Mouse (Mus musculus) midbrain, embryonic 15.5 days (tissue): ENCODE measurements around the gene Hoxa6. TPM values are rescaled to one million over a fixed set of nuclear protein-coding genes. Genes with fewer than 3 reads are reported as not detected.

Source experiments
- ATAC-seq: fragments of 200-750 bp; cut with Nextera tagmentation; replicated peaks from 2 replicates; pipeline ENCODE4 v1.8.0; 2017; ENCODE audit warnings: moderate TSS enrichment
- H3K27ac ChIP-seq: fragments of 300-500 bp; sonication (generic); 2 replicates; pipeline ENCODE4 v1.5.1; 2015; ENCODE audit warnings: mild to moderate bottlenecking, inconsistent platforms
- H3K27me3 ChIP-seq: fragments of 300-500 bp; sonication (generic); replicated peaks from 2 replicates; pipeline ENCODE4 v1.6.1; 2015; ENCODE audit warnings: inconsistent platforms
- H3K36me3 ChIP-seq: fragments of 300-500 bp; sonication (generic); replicated peaks from 2 replicates; pipeline ENCODE4 v1.6.1; 2015; ENCODE audit warnings: inconsistent platforms
- H3K4me1 ChIP-seq: fragments of 300-500 bp; sonication (generic); 2 replicates; pipeline ENCODE4 v1.6.1; 2015; ENCODE audit warnings: inconsistent platforms
- H3K4me2 ChIP-seq: fragments of 300-500 bp; sonication (generic); 2 replicates; pipeline ENCODE4 v1.6.1; 2015; ENCODE audit warnings: inconsistent platforms, mild to moderate bottlenecking, moderate library complexity
- H3K4me3 ChIP-seq: fragments of 300-500 bp; sonication (generic); 2 replicates; pipeline ENCODE4 v1.5.1; 2015; ENCODE audit warnings: mild to moderate bottlenecking, inconsistent platforms
- H3K9ac ChIP-seq: fragments of 300-500 bp; sonication (generic); 2 replicates; pipeline ENCODE4 v1.6.1; 2015; ENCODE audit warnings: mild to moderate bottlenecking, inconsistent platforms
- H3K9me3 ChIP-seq: fragments of 300-500 bp; sonication (generic); 2 replicates; pipeline ENCODE4 v1.6.1; 2016; ENCODE audit warnings: inconsistent platforms
- WGBS: fragments of 180-500 bp; shearing (Covaris S2); methylation state at CpG from one replicate; pipeline ENCODE4 v1.1.7; 2015; ENCODE audit warnings: mixed read lengths; 5-methylcytosine and 5-hydroxymethylcytosine counted together
- polyA plus RNA-seq: library from polyadenylated mRNA; unstranded; fragments of >200 nt; fragmentation: Nextera tagmentation; extraction: Ambion mirVana; gene quantifications from 2 replicates; pipeline ENCODE4 v1.2.1, GENCODE M21; 2015

Gene Hoxa6
- polyA plus RNA-seq, 1 experiment from 2014 or later, result not detected

GRCm38 (mm10) chr6:52171331-52171730 lies 37.2 kb downstream of the Hoxa6 start:
- Histone ChIP-seq H3K9me3 (no peaks in the 10 kb centered on the region), H3K4me3 (no peak overlapping the region), H3K4me1 (peaks cover 6% of the 10 kb centered on the region), H3K4me2 (no peak overlapping the region), H3K27me3 (peaks cover 87% of the 10 kb centered on the region), H3K9ac (no peak overlapping the region), H3K27ac (no peak overlapping the region), H3K36me3 (no peaks in the 10 kb centered on the region)
- WGBS, result 3% methylated on average over 4 of the region's 4 CpGs
- ATAC-seq, result no peak

GRCm38 (mm10) chr6:52170898-52171223 lies 37.7 kb downstream of the Hoxa6 start:
- Histone ChIP-seq H3K27me3 (peaks cover 88% of the 10 kb centered on the region), H3K27ac (no peak overlapping the region), H3K4me3 (no peak overlapping the region), H3K9ac (no peak overlapping the region), H3K4me1 (peaks cover 6% of the 10 kb centered on the region), H3K36me3 (no peaks in the 10 kb centered on the region), H3K4me2 (no peak overlapping the region), H3K9me3 (no peaks in the 10 kb centered on the region)
- no peak for ATAC-seq
- 5% methylated on average over 5 of the region's 5 CpGs for WGBS

DNA sequence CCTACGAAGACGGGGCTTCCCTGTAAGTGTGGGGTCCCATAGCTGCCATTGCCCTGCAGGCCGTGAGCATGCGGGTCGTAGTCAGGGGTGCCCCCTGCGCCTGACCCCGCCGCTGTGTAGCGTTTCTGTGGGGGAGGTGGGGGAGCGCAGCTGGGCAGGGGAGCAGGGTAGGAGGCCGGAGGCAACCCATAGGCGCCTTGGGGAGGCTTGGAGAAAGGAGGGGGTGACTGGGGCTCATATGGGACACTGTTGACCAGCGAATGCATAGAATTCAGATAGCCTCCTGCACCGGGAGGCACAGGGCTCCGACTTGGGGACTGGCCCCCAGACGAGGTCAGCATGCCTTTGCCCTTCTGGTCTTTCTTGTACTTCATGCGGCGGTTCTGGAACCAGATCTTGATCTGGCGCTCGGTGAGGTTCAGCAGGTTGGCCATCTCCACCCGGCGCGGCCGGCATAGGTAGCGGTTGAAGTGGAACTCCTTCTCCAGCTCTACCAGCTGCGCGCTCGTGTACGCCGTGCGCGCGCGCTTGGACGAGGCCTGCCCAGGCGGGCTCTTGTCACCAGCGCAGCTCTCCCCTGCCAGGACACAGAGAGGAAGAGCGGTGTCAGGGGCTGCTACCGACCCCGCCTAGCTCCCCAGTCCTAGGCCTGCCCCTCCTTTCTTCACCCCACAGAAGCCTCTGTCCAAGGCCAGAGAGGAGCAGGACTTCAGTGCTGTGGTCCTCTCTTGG lies 38.2 kb downstream of the Hoxa6 start:
- Histone ChIP-seq H3K4me1 (peaks cover 6% of the 10 kb centered on the region), H3K9me3 (no peaks in the 10 kb centered on the region), H3K36me3 (no peaks in the 10 kb centered on the region), H3K9ac (no peak overlapping the region), H3K27ac (no peak overlapping the region), H3K27me3 (peaks cover 91% of the 10 kb centered on the region), H3K4me2 (no peak overlapping the region), H3K4me3 (no peak overlapping the region)
- 1% methylated on average over 40 of the region's 40 CpGs for WGBS
- no peak for ATAC-seq

GRCm38 (mm10) chr6:52169499-52170165 lies 38.9 kb downstream of the Hoxa6 start:
- H3K4me1 ChIP-seq, result peaks cover 6% of the 10 kb centered on the region
- no peaks in the 10 kb centered on the region for H3K9me3 ChIP-seq
- 4% methylated on average over 16 of the region's 16 CpGs for WGBS
- H3K4me3 ChIP-seq, result no peak overlapping the region
- no peak overlapping the region for H3K27ac ChIP-seq
- ATAC-seq, result no peak
- peaks cover 89% of the 10 kb centered on the region for H3K27me3 ChIP-seq
- H3K36me3 ChIP-seq, result no peaks in the 10 kb centered on the region
- no peak overlapping the region for H3K4me2 ChIP-seq
- H3K9ac ChIP-seq, result no peak overlapping the region

- Histone ChIP-seq H3K4me2 (no peak overlapping the region), H3K27ac (no peak overlapping the region), H3K36me3 (no peaks in the 10 kb centered on the region), H3K4me3 (no peak overlapping the region), H3K27me3 (peaks cover 91% of the 10 kb centered on the region), H3K4me1 (peaks cover 6% of the 10 kb centered on the region), H3K9me3 (no peaks in the 10 kb centered on the region), H3K9ac (no peak overlapping the region)
- no peak for ATAC-seq
- WGBS, result under 1% methylated on average over 42 of the region's 42 CpGs
Observed at GRCm38 (mm10) chr6:52168191-52169055, 40.1 kb downstream of the Hoxa6 start.

DNA sequence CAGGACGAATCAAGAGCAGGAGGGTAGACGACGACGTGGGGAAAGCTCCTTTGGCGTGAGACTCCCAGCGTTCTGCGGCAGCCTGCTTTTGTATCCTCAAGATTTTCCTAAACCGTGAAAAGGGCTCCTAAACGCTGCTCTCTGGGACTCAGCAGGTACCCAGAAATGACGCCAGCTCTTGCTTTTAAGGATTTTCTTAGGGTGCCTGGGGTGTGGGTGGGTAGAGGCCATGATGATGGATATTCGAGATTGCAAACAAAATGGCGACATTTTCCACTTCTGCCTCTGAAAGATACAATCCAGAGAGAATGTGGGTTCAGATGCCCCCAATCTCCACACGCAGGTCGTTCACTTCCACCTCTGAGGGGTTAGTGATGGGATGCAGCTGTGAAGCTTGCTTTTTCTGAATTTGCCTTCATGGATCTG lies 40.8 kb downstream of the Hoxa6 start:
- Histone ChIP-seq H3K36me3 (no peaks in the 10 kb centered on the region), H3K4me2 (no peak overlapping the region), H3K9ac (no peak overlapping the region), H3K4me3 (no peak overlapping the region), H3K4me1 (peaks cover 5% of the 10 kb centered on the region), H3K9me3 (no peaks in the 10 kb centered on the region), H3K27ac (no peak overlapping the region), H3K27me3 (peaks cover 91% of the 10 kb centered on the region)
- 2% methylated on average over 14 of the region's 14 CpGs for WGBS
- no peak for ATAC-seq

DNA sequence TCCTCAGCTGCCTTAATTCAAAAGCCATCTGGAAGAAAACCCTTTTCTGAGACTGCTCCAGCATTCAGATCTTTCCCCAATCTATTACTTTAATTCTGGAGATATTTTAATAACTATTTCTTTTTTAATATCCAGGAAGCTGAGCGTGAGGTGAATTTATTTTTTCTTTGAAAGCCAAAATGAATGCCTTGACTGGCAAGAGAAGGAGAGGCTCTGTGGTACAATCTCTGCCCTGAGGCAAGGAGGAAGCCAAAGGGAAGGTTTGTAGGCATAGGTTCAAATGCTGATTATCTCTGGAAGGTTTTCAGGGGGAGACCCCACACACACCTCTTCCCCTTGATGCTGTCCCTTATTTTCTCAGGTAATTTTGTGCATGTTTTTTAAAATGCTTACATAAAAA lies 41.3 kb downstream of the Hoxa6 start:
- H3K9ac ChIP-seq, result no peak overlapping the region
- WGBS, result 4% methylated on average over 1 of the region's 1 CpGs
- H3K4me3 ChIP-seq, result no peak overlapping the region
- H3K36me3 ChIP-seq, result no peaks in the 10 kb centered on the region
- peaks cover 90% of the 10 kb centered on the region for H3K27me3 ChIP-seq
- H3K4me2 ChIP-seq, result no peak overlapping the region
- H3K4me1 ChIP-seq, result no peaks in the 10 kb centered on the region
- H3K9me3 ChIP-seq, result no peaks in the 10 kb centered on the region
- no peak for ATAC-seq
- H3K27ac ChIP-seq, result no peak overlapping the region

- H3K4me2 ChIP-seq, result no peak overlapping the region
- no peak overlapping the region for H3K9ac ChIP-seq
- 3% methylated on average over 4 of the region's 4 CpGs for WGBS
- no peak overlapping the region for H3K27ac ChIP-seq
- H3K27me3 ChIP-seq, result peaks cover 90% of the 10 kb centered on the region
- no peaks in the 10 kb centered on the region for H3K9me3 ChIP-seq
- no peaks in the 10 kb centered on the region for H3K4me1 ChIP-seq
- no peak for ATAC-seq
- H3K4me3 ChIP-seq, result no peak overlapping the region
- H3K36me3 ChIP-seq, result no peaks in the 10 kb centered on the region
Observed at GRCm38 (mm10) chr6:52166431-52167077, 42.0 kb downstream of the Hoxa6 start.

DNA sequence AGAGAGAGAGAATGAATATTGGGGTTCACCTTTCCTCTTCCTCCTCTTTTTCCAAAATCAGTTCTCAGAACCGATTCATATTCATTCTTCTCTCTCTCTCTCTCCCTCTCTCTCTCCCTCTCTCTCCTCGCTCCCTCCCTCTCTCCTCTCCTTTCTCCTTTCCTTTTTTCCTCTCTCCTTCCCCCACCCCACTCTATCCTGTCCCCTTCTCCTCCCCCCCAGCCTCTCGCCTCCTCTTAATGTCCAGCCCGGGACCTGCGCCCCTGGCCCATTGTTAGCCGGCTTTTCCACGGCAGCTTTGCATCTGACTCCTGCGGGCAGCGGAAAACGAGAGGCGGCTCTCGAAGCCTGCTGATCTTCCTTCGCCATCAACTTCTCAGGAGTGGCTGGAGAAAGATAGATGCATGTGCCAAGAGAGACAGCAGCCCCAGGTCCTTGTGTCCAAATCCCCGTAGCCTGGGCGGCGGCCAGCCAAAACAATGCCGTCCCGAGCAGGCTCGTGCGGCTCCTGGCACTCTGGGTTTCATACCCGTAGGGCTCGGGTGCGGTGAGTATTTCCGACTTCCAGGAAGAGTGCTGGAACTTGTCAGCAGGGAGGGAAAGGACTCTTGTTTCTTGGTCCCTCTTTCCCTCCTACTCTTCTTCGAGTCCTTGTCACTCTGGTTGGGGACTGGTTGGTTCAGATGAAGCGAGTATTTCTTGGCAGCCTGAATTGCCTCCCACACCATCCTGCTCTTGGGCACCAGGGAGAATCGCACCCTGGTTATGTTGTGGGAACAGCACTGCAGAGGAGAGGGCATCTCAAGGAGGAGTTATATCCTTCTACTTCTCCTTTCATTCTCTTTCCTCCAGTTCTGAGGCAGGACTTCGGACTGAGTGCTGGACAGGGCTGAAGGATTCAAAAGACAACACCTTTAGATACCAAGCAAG lies 42.8 kb downstream of the Hoxa6 start:
- H3K4me1 ChIP-seq, result no peaks in the 10 kb centered on the region
- under 1% methylated on average over 28 of the region's 28 CpGs for WGBS
- H3K27me3 ChIP-seq, result peaks cover 88% of the 10 kb centered on the region
- H3K36me3 ChIP-seq, result no peaks in the 10 kb centered on the region
- H3K4me2 ChIP-seq, result no peak overlapping the region
- no peak for ATAC-seq
- no peak overlapping the region for H3K4me3 ChIP-seq
- H3K9me3 ChIP-seq, result no peaks in the 10 kb centered on the region
- H3K27ac ChIP-seq, result no peak overlapping the region
- no peak overlapping the region for H3K9ac ChIP-seq

- H3K27ac ChIP-seq, result no peak within 1 kb of the TSS
- no peaks in the 10 kb centered on the region for H3K36me3 ChIP-seq
- no peak for ATAC-seq
- no peaks in the 10 kb centered on the region for H3K4me1 ChIP-seq
- no peak within 1 kb of the TSS for H3K9ac ChIP-seq
- 1% methylated on average over 25 of the region's 25 CpGs for WGBS
- peaks cover 88% of the 10 kb centered on the region for H3K27me3 ChIP-seq
- no peaks in the 10 kb centered on the region for H3K9me3 ChIP-seq
- H3K4me3 ChIP-seq, result no peak within 1 kb of the TSS
- H3K4me2 ChIP-seq, result no peak within 1 kb of the TSS
Observed at GRCm38 (mm10) chr6:52164626-52165440, 43.7 kb downstream of the Hoxa6 start, which contains the start of gene Hoxa2. Hoxa2 (minus strand) TSS chr6:52164831.
